Mouse (Mus musculus) lung, adult 2 months (tissue): ENCODE data around the gene 3110001I22Rik.

Experiments
- CTCF ChIP-seq: fragments of 200-500 bp; IDR thresholded peaks from 2 replicates; pipeline ENCODE4 v1.5.1; 2011; ENCODE audit warnings: mild to moderate bottlenecking, low read length, control low read depth; ENCODE audit not compliant: insufficient read depth
- POLR2A ChIP-seq: fragments of 200-500 bp; IDR thresholded peaks from 2 replicates; pipeline ENCODE4 v1.6.1; 2011; ENCODE audit warnings: low read depth, mild to moderate bottlenecking, control low read depth, low read length, borderline replicate concordance; ENCODE audit errors: extremely low read depth

- TF ChIP-seq POLR2A (no peak), CTCF (no peak)
Observed at GRCm38 (mm10) chr16:13658886-13659285, 12.8 kb upstream of the 3110001I22Rik start.
